1 mouse cellular context compared by ENCODE assay signal in the genomic region with DNA sequence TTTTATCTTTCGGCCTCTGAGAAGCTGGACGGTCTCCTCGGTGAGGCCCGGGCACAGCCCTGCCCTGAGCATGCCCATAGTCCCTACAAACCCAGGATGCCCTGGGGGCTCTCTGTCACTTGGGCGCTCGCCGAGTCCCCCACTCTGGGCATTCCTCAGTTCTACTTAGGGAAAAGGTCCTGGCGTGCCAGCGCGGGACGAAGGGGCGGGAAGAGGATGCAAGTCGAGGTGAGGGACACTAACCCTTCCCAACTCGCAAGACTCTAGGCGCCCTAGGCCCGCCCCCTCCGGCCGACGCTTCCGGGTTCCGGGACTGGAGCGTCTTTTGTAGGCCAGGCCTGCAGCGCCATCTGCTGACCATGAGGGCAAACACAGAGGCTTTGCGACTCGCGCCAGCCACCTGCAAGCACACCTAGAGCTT.
TF ChIP-seq lines count a peak whose summit lies in the region.

Rad51d (minus strand) TSS at position 273 of the 421 bp plus-strand sequence.

TF ChIP-seq in CH12.LX, 34 proteins besides CTCF, POLR2A, EP300 and RAD21 (continued from another document):
- TF ChIP-seq TBP (conservative IDR thresholded peaks at IDR 0.05; ENCODE audit: low read depth, low read length) (peak; percentile 95), CHD1 (IDR thresholded peaks at IDR 0.05; ENCODE audit: low read depth, low read length) (no peak), MAZ (IDR thresholded peaks at IDR 0.05; ENCODE audit: low read depth, low read length) (peak; percentile 89), SMC3 (IDR thresholded peaks at IDR 0.05; ENCODE audit: low read depth, low read length) (peak; percentile 95), ZC3H11A (IDR thresholded peaks at IDR 0.05; ENCODE audit: low read depth, low read length) (peak; percentile 77), UBTF (IDR thresholded peaks at IDR 0.05; ENCODE audit: low read depth, low read length) (0 out of 2 replicates have a peak, but pooled peaks have one; percentile 80), POLR2AphosphoS2 (IDR thresholded peaks at IDR 0.05; ENCODE audit: low read depth, low read length) (peak; percentile 71; the same call in 1 of the 2 replicates), MYC (IDR thresholded peaks at IDR 0.05; ENCODE audit: low read depth, low read length) (peak; percentile 72; the same call in 1 of the 2 replicates), TCF12 (IDR thresholded peaks at IDR 0.05; ENCODE audit: low read depth, low read length) (peak; percentile 91; the same call in 1 of the 2 replicates), USF2 (conservative IDR thresholded peaks at IDR 0.05; ENCODE audit: low read depth, low read length) (no peak), NELFE (IDR thresholded peaks at IDR 0.05; ENCODE audit: low read depth, low read length) (peak; percentile 92), JUN (IDR thresholded peaks at IDR 0.05; ENCODE audit: insufficient read depth, low read depth, low read length) (no peak), JUND (conservative IDR thresholded peaks at IDR 0.05; ENCODE audit: low read depth, low read length) (no peak), USF1 (IDR thresholded peaks at IDR 0.05; ENCODE audit: low read depth, low read length) (no peak), MAFK (IDR thresholded peaks at IDR 0.05; ENCODE audit: insufficient replicate concordance, low read length) (no peak), ZMIZ1 (IDR thresholded peaks at IDR 0.05; ENCODE audit: low read depth, low read length) (peak; percentile 76), GABPA (IDR thresholded peaks at IDR 0.05; ENCODE audit: insufficient replicate concordance, low read depth, low read length) (no peak), IRF4 (IDR thresholded peaks at IDR 0.05; ENCODE audit: low read depth, low read length) (peak; percentile 70), E2F4 (IDR thresholded peaks at IDR 0.05; ENCODE audit: insufficient replicate concordance, low read depth, low read length) (peak; percentile 71; the same call in 1 of the 2 replicates), SIN3A (IDR thresholded peaks at IDR 0.05; ENCODE audit: low read length) (peak; percentile 84), BHLHE40 (IDR thresholded peaks at IDR 0.05; ENCODE audit: low read depth, low read length) (peak; percentile 25; the same call in 1 of the 2 replicates), RCOR1 (conservative IDR thresholded peaks at IDR 0.05; ENCODE audit: low read depth, low read length) (no peak), ZKSCAN1 (IDR thresholded peaks at IDR 0.05; ENCODE audit: borderline replicate concordance, low read depth, low read length) (no peak), MAX (IDR thresholded peaks at IDR 0.05; ENCODE audit: low read length) (peak; percentile 70; the same call in 1 of the 2 replicates), ZNF384 (IDR thresholded peaks at IDR 0.05; ENCODE audit: low read depth, low read length) (no peak; the same call in 1 of the 2 replicates), MXI1 (IDR thresholded peaks at IDR 0.05; ENCODE audit: low read depth, low read length) (peak; percentile 76), HCFC1 (IDR thresholded peaks at IDR 0.05; ENCODE audit: low read depth, low read length) (peak; percentile 76), PAX5 (IDR thresholded peaks at IDR 0.05; ENCODE audit: low read length) (no peak), ELF1 (IDR thresholded peaks at IDR 0.05; ENCODE audit: low read depth, low read length) (peak; percentile 100)
